Mouse (Mus musculus): Measurements from ENCODE around the gene Gm6309. TPM values are rescaled to one million over a fixed set of nuclear protein-coding genes. Genes with fewer than 3 reads are reported as not detected.
A peak's percentile ranks its signal among the peaks of the same experiment; 100 is the strongest.
"Not testable (repeated sequence)": the region's sequence is repeated elsewhere in the genome, so short reads cannot be mapped to it uniquely, and the experiment has no call there.

Gm6309 gene
- total RNA-seq (2015) (not detected in 2 replicates), total RNA-seq (2017) (not detected in 2 replicates)

GRCm38 (mm10) chr5:146170621-146171020 is at the start of gene Gm6309:
Gene Gm6309 (minus strand): TSS chr5:146170721.
- not testable (repeated sequence) for ATAC-seq (ENCODE audit: poor library complexity, severe bottlenecking)

- ATAC-seq (ENCODE audit: poor library complexity, severe bottlenecking): no peak
Measured at GRCm38 (mm10) chr5:146205537-146205936, 35.0 kb upstream of the Gm6309 start.

- peak; percentile 43 for ATAC-seq (ENCODE audit: poor library complexity, severe bottlenecking)
Measured at GRCm38 (mm10) chr5:146203921-146204320, 33.4 kb upstream of the Gm6309 start.

GRCm38 (mm10) chr5:146200580-146200979 is 30.1 kb upstream of the Gm6309 start:
- no peak for ATAC-seq (ENCODE audit: poor library complexity, severe bottlenecking)

- peak; percentile 63 for ATAC-seq (ENCODE audit: poor library complexity, severe bottlenecking)
Measured at GRCm38 (mm10) chr5:146199540-146199939, 29.0 kb upstream of the Gm6309 start.

- no peak for ATAC-seq (ENCODE audit: poor library complexity, severe bottlenecking)
Measured at GRCm38 (mm10) chr5:146199073-146199472, 28.6 kb upstream of the Gm6309 start.

GRCm38 (mm10) chr5:146193360-146193759 is 22.8 kb upstream of the Gm6309 start:
- ATAC-seq (ENCODE audit: poor library complexity, severe bottlenecking): no peak

GRCm38 (mm10) chr5:146190501-146191269 is 20.2 kb upstream of the Gm6309 start:
- no peak for ATAC-seq (ENCODE audit: poor library complexity, severe bottlenecking)

- no peak for ATAC-seq (ENCODE audit: poor library complexity, severe bottlenecking)
Measured at GRCm38 (mm10) chr5:146190093-146190492, 19.6 kb upstream of the Gm6309 start.

GRCm38 (mm10) chr5:146188712-146189111 is 18.2 kb upstream of the Gm6309 start:
- no peak for ATAC-seq (ENCODE audit: poor library complexity, severe bottlenecking)

- 0 out of 2 replicates have a peak, but pooled peaks have one; percentile 24 for ATAC-seq (ENCODE audit: poor library complexity, severe bottlenecking)
Measured at GRCm38 (mm10) chr5:146188144-146188543, 17.6 kb upstream of the Gm6309 start.

- peak; percentile 72 for ATAC-seq (ENCODE audit: poor library complexity, severe bottlenecking)
Measured at GRCm38 (mm10) chr5:146187441-146187840, 16.9 kb upstream of the Gm6309 start.

GRCm38 (mm10) chr5:146185204-146185603 is 14.7 kb upstream of the Gm6309 start, which contains the start of gene 1700001J03Rik:
Gene 1700001J03Rik (minus strand): TSS chr5:146185304.
- not testable (repeated sequence) for ATAC-seq (ENCODE audit: poor library complexity, severe bottlenecking)

- ATAC-seq (ENCODE audit: poor library complexity, severe bottlenecking): not testable (repeated sequence)
Measured at GRCm38 (mm10) chr5:146172744-146173143, 2.2 kb upstream of the Gm6309 start.

GRCm38 (mm10) chr5:146160439-146160838 is 10.1 kb downstream of the Gm6309 start, which contains the start of gene Gm5565:
Gene Gm5565 (minus strand): TSS chr5:146160539.
- ATAC-seq (ENCODE audit: poor library complexity, severe bottlenecking): not testable (repeated sequence)

- not testable (repeated sequence) for ATAC-seq (ENCODE audit: poor library complexity, severe bottlenecking)
Measured at GRCm38 (mm10) chr5:146158326-146158725, 12.2 kb downstream of the Gm6309 start.

GRCm38 (mm10) chr5:146150454-146150853 is 20.1 kb downstream of the Gm6309 start:
- no peak for ATAC-seq (ENCODE audit: poor library complexity, severe bottlenecking)

GRCm38 (mm10) chr5:146147903-146148302 is 22.6 kb downstream of the Gm6309 start:
- no peak for ATAC-seq (ENCODE audit: poor library complexity, severe bottlenecking)
